Mouse (Mus musculus): ENCODE data around the gene Mau2. TPM values are rescaled to one million over a fixed set of nuclear protein-coding genes. Genes with fewer than 3 reads are reported as not detected.
"Not testable (repeated sequence)": the region's sequence is repeated elsewhere in the genome, so short reads cannot be mapped to it uniquely, and the experiment has no call there.

Gene Mau2
- total RNA-seq, 2 experiments from 2014 or later, result 33.4 to 62.1 TPM

- peak; percentile 58 for ATAC-seq (replicated peaks; ENCODE audit: low FRiP score, low TSS enrichment, poor library complexity, severe bottlenecking)
These were observed 4.5 kb downstream of the Mau2 start for GRCm38 (mm10) chr8:70037994-70038393.

- ATAC-seq (replicated peaks; ENCODE audit: low FRiP score, low TSS enrichment, poor library complexity, severe bottlenecking), result no peak
These were observed 12.3 kb downstream of the Mau2 start for GRCm38 (mm10) chr8:70030255-70030654.

GRCm38 (mm10) chr8:70026151-70026550 is 16.4 kb downstream of the Mau2 start:
- ATAC-seq (replicated peaks; ENCODE audit: low FRiP score, low TSS enrichment, poor library complexity, severe bottlenecking), result no peak

GRCm38 (mm10) chr8:70023596-70023995 is 18.9 kb downstream of the Mau2 start:
- no peak for ATAC-seq (replicated peaks; ENCODE audit: low FRiP score, low TSS enrichment, poor library complexity, severe bottlenecking)

- no peak for ATAC-seq (replicated peaks; ENCODE audit: low FRiP score, low TSS enrichment, poor library complexity, severe bottlenecking)
These were observed 27.5 kb downstream of the Mau2 start for GRCm38 (mm10) chr8:70015017-70015416.

- 0 out of 2 replicates have a peak, but pooled peaks have one; percentile 55 for ATAC-seq (replicated peaks; ENCODE audit: low FRiP score, low TSS enrichment, poor library complexity, severe bottlenecking)
These were observed 29.8 kb downstream of the Mau2 start for GRCm38 (mm10) chr8:70012763-70013162.

- ATAC-seq (replicated peaks; ENCODE audit: low FRiP score, low TSS enrichment, poor library complexity, severe bottlenecking), result no peak
These were observed 30.2 kb downstream of the Mau2 start for GRCm38 (mm10) chr8:70012350-70012749.

GRCm38 (mm10) chr8:70010796-70011195 is 31.7 kb downstream of the Mau2 start:
- not testable (repeated sequence) for ATAC-seq (replicated peaks; ENCODE audit: low FRiP score, low TSS enrichment, poor library complexity, severe bottlenecking)

GRCm38 (mm10) chr8:70005178-70005577 is 37.4 kb downstream of the Mau2 start:
- ATAC-seq (replicated peaks; ENCODE audit: low FRiP score, low TSS enrichment, poor library complexity, severe bottlenecking), result no peak

GRCm38 (mm10) chr8:70004345-70004744 is 38.2 kb downstream of the Mau2 start:
- no peak for ATAC-seq (replicated peaks; ENCODE audit: low FRiP score, low TSS enrichment, poor library complexity, severe bottlenecking)

- no peak for ATAC-seq (replicated peaks; ENCODE audit: low FRiP score, low TSS enrichment, poor library complexity, severe bottlenecking)
These were observed 39.3 kb downstream of the Mau2 start for GRCm38 (mm10) chr8:70003204-70003657.

GRCm38 (mm10) chr8:70001892-70002191 is 40.7 kb downstream of the Mau2 start:
- not testable (repeated sequence) for ATAC-seq (replicated peaks; ENCODE audit: low FRiP score, low TSS enrichment, poor library complexity, severe bottlenecking)

GRCm38 (mm10) chr8:70001176-70001891 is 41.2 kb downstream of the Mau2 start:
- ATAC-seq (replicated peaks; ENCODE audit: low FRiP score, low TSS enrichment, poor library complexity, severe bottlenecking), result peak; percentile 86

- no peak for ATAC-seq (replicated peaks; ENCODE audit: low FRiP score, low TSS enrichment, poor library complexity, severe bottlenecking)
These were observed 42.3 kb downstream of the Mau2 start for GRCm38 (mm10) chr8:70000226-70000625.

GRCm38 (mm10) chr8:69999236-69999635 is 43.3 kb downstream of the Mau2 start:
- no peak for ATAC-seq (replicated peaks; ENCODE audit: low FRiP score, low TSS enrichment, poor library complexity, severe bottlenecking)

- ATAC-seq (replicated peaks; ENCODE audit: low FRiP score, low TSS enrichment, poor library complexity, severe bottlenecking), result no peak
These were observed 43.8 kb downstream of the Mau2 start for GRCm38 (mm10) chr8:69998706-69999105.

GRCm38 (mm10) chr8:69996589-69997285 is 45.8 kb downstream of the Mau2 start:
- no peak; the same call in 1 of the 2 replicates for ATAC-seq (replicated peaks; ENCODE audit: low FRiP score, low TSS enrichment, poor library complexity, severe bottlenecking)

GRCm38 (mm10) chr8:69995776-69996588 is 46.6 kb downstream of the Mau2 start, which contains the start of gene Gatad2a:
Gene Gatad2a, minus strand, starts transcription at chr8:69996384.
- ATAC-seq (replicated peaks; ENCODE audit: low FRiP score, low TSS enrichment, poor library complexity, severe bottlenecking), result peak; percentile 93

- ATAC-seq (replicated peaks; ENCODE audit: low FRiP score, low TSS enrichment, poor library complexity, severe bottlenecking), result no peak
These were observed 47.1 kb downstream of the Mau2 start for GRCm38 (mm10) chr8:69995422-69995775.

- not testable (repeated sequence) for ATAC-seq (replicated peaks; ENCODE audit: low FRiP score, low TSS enrichment, poor library complexity, severe bottlenecking)
These were observed 53.6 kb downstream of the Mau2 start for GRCm38 (mm10) chr8:69988936-69989335.

Data from megakaryocyte-erythroid progenitor cell, adult 5-6 weeks (primary cell).